Mouse (Mus musculus) spleen, embryonic (tissue): ENCODE results near the gene Gtsf1.

Experiments
- CTCF ChIA-PET: fragments of 350-600 bp; sonication (Branson Sonifier 250); formaldehyde crosslinking; loops from one replicate; lab custom pipeline; 2022; lab: Charles Lee

Gtsf1 gene

DNA sequence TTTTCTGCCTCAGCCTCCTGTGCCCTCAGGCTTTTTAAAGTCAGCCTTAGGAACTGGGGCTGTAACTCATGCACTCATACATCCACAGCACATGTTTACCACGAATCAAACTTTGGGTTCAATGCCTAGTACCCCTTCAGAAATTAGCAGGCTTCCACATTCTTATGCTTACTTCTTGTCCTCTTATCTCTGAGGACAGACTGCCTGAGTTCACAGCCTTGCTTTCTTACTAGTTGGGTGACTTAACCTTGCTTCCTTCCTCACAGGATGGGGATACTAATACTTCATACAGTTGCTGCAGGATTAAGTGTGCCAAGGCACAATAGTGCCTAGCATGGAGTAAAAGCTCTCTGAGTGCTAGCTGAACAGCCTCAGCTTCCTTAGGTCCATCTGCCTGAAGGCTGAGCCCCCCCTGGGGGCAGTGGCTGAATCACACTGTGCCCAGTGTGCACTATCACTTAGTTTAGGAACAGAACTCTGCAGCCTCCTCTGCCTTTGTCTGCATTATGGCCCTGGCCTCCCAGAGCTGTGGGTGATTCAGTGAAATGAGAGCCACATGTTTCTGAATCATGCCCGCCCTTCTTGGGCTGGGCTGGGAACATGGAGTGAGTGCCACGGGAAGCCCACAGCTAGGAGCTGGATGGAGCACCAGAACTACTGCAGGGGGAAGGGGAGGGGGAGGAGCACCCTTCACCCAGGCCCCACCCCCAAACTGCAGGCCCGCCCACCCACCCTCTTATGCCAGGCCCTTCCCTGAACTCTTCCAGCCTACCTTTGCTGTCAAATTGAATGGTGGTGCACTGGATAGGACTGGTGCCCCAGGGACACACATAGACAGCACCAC is 71.8 kb downstream of the Gtsf1 start:
- CTCF ChIA-PET: no interaction called here

DNA sequence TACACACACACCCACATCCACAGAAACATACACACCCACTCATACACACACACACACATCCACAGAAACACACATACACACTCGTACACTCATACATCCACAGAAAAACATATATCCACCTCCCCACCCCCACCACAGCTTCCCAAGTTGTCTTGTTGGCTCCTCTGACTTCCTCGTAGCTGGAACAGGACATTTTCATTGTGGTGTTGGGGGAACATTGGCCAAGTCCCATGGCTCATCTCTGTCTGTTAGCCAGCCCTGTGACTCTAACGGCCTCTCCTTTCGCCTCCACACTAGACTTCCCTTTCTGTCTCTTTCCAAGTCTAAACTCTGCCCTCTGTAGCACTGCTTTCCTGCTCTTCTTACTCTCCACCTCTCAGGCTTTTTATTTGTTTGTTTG is 72.5 kb downstream of the Gtsf1 start:
- CTCF ChIA-PET: no interaction called here

DNA sequence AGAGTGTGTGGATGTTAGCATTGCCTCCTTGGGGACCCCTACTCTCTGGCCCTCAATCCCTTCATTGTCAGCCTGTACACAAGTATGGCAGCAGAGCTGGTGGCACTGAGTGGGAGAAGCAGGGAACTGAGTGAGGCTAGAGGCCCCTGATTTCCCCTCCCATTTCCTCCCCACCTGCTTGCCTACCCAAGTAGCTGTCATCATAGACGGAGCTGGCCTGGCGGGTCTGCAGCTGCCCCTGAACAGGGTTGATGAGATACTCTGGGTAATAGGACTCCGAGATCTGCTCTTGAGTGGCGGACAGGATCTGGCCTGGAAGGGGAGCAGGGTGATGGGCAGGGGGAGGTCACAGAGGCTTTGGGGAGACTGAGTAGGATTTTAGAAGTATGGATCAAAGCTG is 74.1 kb downstream of the Gtsf1 start:
- CTCF ChIA-PET: no interaction called here

- CTCF ChIA-PET: no interaction called here
These were observed 74.8 kb downstream of the Gtsf1 start for GRCm38 (mm10) chr15:103355420-103355819.

DNA sequence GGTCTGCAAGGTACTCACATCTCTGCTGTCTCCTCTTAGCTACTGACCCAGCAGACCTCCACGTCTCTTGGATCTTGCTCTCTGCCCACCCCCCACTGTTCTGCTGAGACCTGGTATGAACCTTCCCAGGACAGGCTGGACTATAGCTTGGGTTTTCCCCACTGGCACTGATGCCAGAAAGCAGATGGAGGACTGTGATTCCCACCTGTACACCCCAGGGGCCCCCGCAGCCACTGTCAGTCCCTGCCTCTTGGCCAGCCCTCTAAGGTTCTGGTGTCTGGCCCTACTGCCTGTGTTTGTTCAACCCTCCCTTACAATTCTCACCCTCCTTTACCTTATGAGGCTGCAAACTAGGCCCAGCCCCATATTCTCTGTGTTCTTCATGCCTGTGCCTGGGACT is 75.6 kb downstream of the Gtsf1 start:
- CTCF ChIA-PET: no interaction called here

DNA sequence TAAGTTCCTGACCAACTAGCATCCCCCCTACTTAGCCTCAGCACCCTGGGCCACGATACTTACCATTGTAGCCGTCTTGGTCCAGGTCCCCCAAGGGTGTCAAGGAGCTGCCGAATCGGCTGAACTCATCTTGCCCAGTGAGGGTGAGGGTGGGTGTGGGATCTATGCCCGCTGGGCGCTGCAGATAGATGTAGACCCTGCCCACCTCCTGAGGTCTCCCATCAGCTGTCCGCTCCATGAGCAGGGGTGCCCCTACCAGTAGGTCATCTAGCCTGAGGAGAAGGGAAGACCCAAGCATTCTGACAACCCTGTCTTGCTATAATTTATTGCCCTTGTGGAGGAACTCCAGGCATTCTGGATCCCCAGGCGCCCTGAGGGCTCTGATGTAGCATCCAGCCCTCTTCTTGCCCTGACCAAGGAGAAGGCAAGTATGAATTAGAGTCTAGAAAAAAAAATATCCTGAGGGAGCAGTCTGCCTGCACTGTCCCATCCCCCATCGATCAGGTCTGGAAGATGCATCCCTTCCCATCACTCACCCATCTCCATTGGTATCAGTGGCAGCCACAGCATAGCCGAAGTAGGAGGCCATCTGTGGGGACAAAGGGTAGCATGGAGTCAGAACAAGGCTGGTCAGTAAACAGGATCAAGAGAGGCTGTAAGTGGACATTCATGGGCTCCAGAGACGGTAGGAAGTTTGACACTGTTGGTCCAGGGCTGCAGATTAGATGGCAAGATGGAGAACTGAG is 76.6 kb downstream of the Gtsf1 start:
- CTCF ChIA-PET: interaction anchor here (1.1 kb wide), 1 partner anchor 42 kb away, joined by 3 read pairs; no protein-coding TSS in a partner anchor

GRCm38 (mm10) chr15:103352856-103353255 is 77.4 kb downstream of the Gtsf1 start:
- CTCF ChIA-PET: interaction anchor here (1.1 kb wide), 1 partner anchor 43 kb away, joined by 3 read pairs; no protein-coding TSS in a partner anchor
